Mouse (Mus musculus): ENCODE measurements at regions not wholly inside any gene's neighbourhood (a gene's known extent, or its start where the extent isn't known, plus 50 kb on each side); places are given as distances from the start of the nearest gene placed in this dataset.
A peak's percentile ranks its signal among the peaks of the same experiment; 100 is the strongest.

GRCm38 (mm10) chr4:34340057-34340456 is 210.7 kb upstream of the Akirin2 start:
- no peak for DNase-seq (ENCODE audit: low read depth, low spot score)
- H3K36me3 ChIP-seq (ENCODE audit: control insufficient read depth in 1 of 2, insufficient read depth in 2 of 2, low read length in 2 of 2): no peaks in the 10 kb centered on the region

GRCm38 (mm10) chr4:34371281-34372032 is 179.3 kb upstream of the Akirin2 start:
- Histone ChIP-seq H3K79me2 (ENCODE audit: control insufficient read depth, insufficient read depth, low read length, poor library complexity) (no peaks in the 10 kb centered on the region), H3K36me3 (ENCODE audit: control insufficient read depth in 1 of 2, insufficient read depth in 2 of 2, low read length in 2 of 2) (no peaks in the 10 kb centered on the region), H3K9ac (ENCODE audit: control insufficient read depth, low read depth, low read length, poor library complexity, severe bottlenecking) (no peak overlapping the region), H3K4me3 (ENCODE audit: control insufficient read depth in 1 of 2, insufficient read depth in 1 of 2, low read depth in 2 of 2, low read length in 2 of 2) (no peak overlapping the region), H3K27me3 (ENCODE audit: control insufficient read depth in 1 of 2, insufficient read depth in 2 of 2, low read length in 2 of 2) (peaks cover 0 to 2% of the 10 kb centered on the region in 2 experiments; a peak in 1 of 4 replicates), H3K9me3 (replicated peaks; ENCODE audit: insufficient read depth, low read length) (no peaks in the 10 kb centered on the region), H3K27ac (ENCODE audit: control insufficient read depth, low read depth, low read length) (no peak overlapping the region), H3K4me1 (ENCODE audit: control insufficient read depth in 1 of 2, insufficient read depth in 2 of 2, low read length in 2 of 2) (no peaks in the 10 kb centered on the region)
- TF ChIP-seq EP300 (IDR thresholded peaks at IDR 0.05; ENCODE audit: low read depth in 1 of 2, low read length in 2 of 2) (no peak), MYB (IDR thresholded peaks at IDR 0.05; ENCODE audit: low read depth, low read length) (no peak), E2F4 (IDR thresholded peaks at IDR 0.05; ENCODE audit: borderline replicate concordance, low read depth, low read length) (no peak), ELF1 (IDR thresholded peaks at IDR 0.05; ENCODE audit: low read depth, low read length) (no peak), CHD2 (IDR thresholded peaks at IDR 0.05; ENCODE audit: low read length) (no peak), ZKSCAN1 (IDR thresholded peaks at IDR 0.05; ENCODE audit: low read depth, low read length) (no peak), USF1 (IDR thresholded peaks at IDR 0.05; ENCODE audit: low read depth, low read length) (no peak), SMC3 (IDR thresholded peaks at IDR 0.05; ENCODE audit: low read depth, low read length) (peak; percentile 37), TCF12 (IDR thresholded peaks at IDR 0.05; ENCODE audit: low read depth, low read length) (no peak), GATA1 (IDR thresholded peaks at IDR 0.05; ENCODE audit: low read depth, low read length) (no peak), CTCF (IDR thresholded peaks at IDR 0.05 in 2 of 3, conservative IDR thresholded peaks at IDR 0.05 in 1 of 3; ENCODE audit: control insufficient read depth in 1 of 3, insufficient read depth in 1 of 3, low read depth in 2 of 3, low read length in 3 of 3, poor library complexity in 1 of 3, severe bottlenecking in 1 of 3) (peak in 1 of 3 experiments; percentile 20; a peak in 1 of 6 replicates), GABPA (IDR thresholded peaks at IDR 0.05; ENCODE audit: low read depth, low read length) (no peak), RCOR1 (IDR thresholded peaks at IDR 0.05; ENCODE audit: low read depth, low read length) (no peak), ZNF384 (IDR thresholded peaks at IDR 0.05; ENCODE audit: low read depth, low read length) (peak; percentile 75), RAD21 (IDR thresholded peaks at IDR 0.05; ENCODE audit: low read depth, low read length) (peak; percentile 39), KAT2A (conservative IDR thresholded peaks at IDR 0.05; ENCODE audit: low read depth, low read length) (no peak)
- no peak for DNase-seq (ENCODE audit: low read depth, low spot score)

More at GRCm38 (mm10) chr4:34340057-34340456, 210.7 kb upstream of the Akirin2 start:
- H3K9me3 ChIP-seq (replicated peaks; ENCODE audit: insufficient read depth, low read length): no peaks in the 10 kb centered on the region
- H3K9ac ChIP-seq (ENCODE audit: control insufficient read depth, low read depth, low read length, poor library complexity, severe bottlenecking): no peak overlapping the region
- no peaks in the 10 kb centered on the region for H3K79me2 ChIP-seq (ENCODE audit: control insufficient read depth, insufficient read depth, low read length, poor library complexity)
- H3K27me3 ChIP-seq (ENCODE audit: control insufficient read depth in 1 of 2, insufficient read depth in 2 of 2, low read length in 2 of 2): no peaks in the 10 kb centered on the region
- H3K4me1 ChIP-seq (ENCODE audit: control insufficient read depth in 1 of 2, insufficient read depth in 2 of 2, low read length in 2 of 2): no peaks in the 10 kb centered on the region
- H3K27ac ChIP-seq (ENCODE audit: control insufficient read depth, low read depth, low read length): no peak overlapping the region
- no peak for TF ChIP-seq MYC (IDR thresholded peaks at IDR 0.05; ENCODE audit: low read depth, low read length)
- no peak for TF ChIP-seq POLR2AphosphoS5 (IDR thresholded peaks at IDR 0.05; ENCODE audit: borderline replicate concordance, low read depth, low read length)
- no peak for TF ChIP-seq NRF1 (IDR thresholded peaks at IDR 0.05; ENCODE audit: insufficient read depth, low read depth, low read length, poor library complexity, severe bottlenecking)
- TF ChIP-seq NELFE (IDR thresholded peaks at IDR 0.05; ENCODE audit: low read depth, low read length): no peak
- no peak for TF ChIP-seq MEF2A (IDR thresholded peaks at IDR 0.05; ENCODE audit: extremely low read depth, insufficient replicate concordance, low read depth, low read length, poor library complexity, severe bottlenecking)
- no peak for TF ChIP-seq USF1 (IDR thresholded peaks at IDR 0.05; ENCODE audit: low read depth, low read length)
- no peak for TF ChIP-seq USF2 (IDR thresholded peaks at IDR 0.05; ENCODE audit: borderline replicate concordance in 1 of 2, insufficient read depth in 1 of 2, low read depth in 1 of 2, low read length in 2 of 2)
- no peak for TF ChIP-seq JUND (IDR thresholded peaks at IDR 0.05; ENCODE audit: low read depth, low read length)
- TF ChIP-seq POLR2AphosphoS2 (IDR thresholded peaks at IDR 0.05; ENCODE audit: low read length): no peak
- no peak for TF ChIP-seq SIN3A (IDR thresholded peaks at IDR 0.05; ENCODE audit: low read length)
- TF ChIP-seq ZNF384 (IDR thresholded peaks at IDR 0.05; ENCODE audit: low read depth, low read length): no peak
- no peak for TF ChIP-seq CTCF (IDR thresholded peaks at IDR 0.05 in 2 of 3, conservative IDR thresholded peaks at IDR 0.05 in 1 of 3; ENCODE audit: control insufficient read depth in 1 of 3, insufficient read depth in 1 of 3, low read depth in 2 of 3, low read length in 3 of 3, poor library complexity in 1 of 3, severe bottlenecking in 1 of 3)
- no peak for TF ChIP-seq RAD21 (IDR thresholded peaks at IDR 0.05; ENCODE audit: low read depth, low read length)
- TF ChIP-seq MAFK (IDR thresholded peaks at IDR 0.05; ENCODE audit: borderline replicate concordance, low read depth, low read length): no peak
- TF ChIP-seq RCOR1 (IDR thresholded peaks at IDR 0.05; ENCODE audit: low read depth, low read length): no peak
- no peak for TF ChIP-seq TAL1 (IDR thresholded peaks at IDR 0.05; ENCODE audit: low read length)
- no peak for TF ChIP-seq MAX (IDR thresholded peaks at IDR 0.05; ENCODE audit: low read length)
- TF ChIP-seq E2F4 (IDR thresholded peaks at IDR 0.05; ENCODE audit: borderline replicate concordance, low read depth, low read length): no peak
- no peak overlapping the region for H3K4me3 ChIP-seq (ENCODE audit: control insufficient read depth in 1 of 2, insufficient read depth in 1 of 2, low read depth in 2 of 2, low read length in 2 of 2)
